ENCODE assay signal across 8 mouse cellular contexts in genomic region chr2:5064247-5064646, GRCm38 (mm10). TPM values are rescaled to one million over a fixed set of nuclear protein-coding genes. Genes with fewer than 3 reads are reported as not detected.
A peak's percentile ranks its signal among the peaks of the same experiment; 100 is the strongest.
DNase-seq lines count a peak whose midpoint lies in the region; ATAC-seq and TF ChIP-seq lines count a peak whose summit lies in the region.

No protein-coding gene starts in this region.

- DNase-seq in heart, adult 18-20 months: no peak
- DNase-seq in MEL (ENCODE audit: low read depth, low spot score): no peak
- no peak for DNase-seq in c-Kit-positive CD71-positive TER-119-positive erythroid progenitor cells, embryonic 14.5 days (ENCODE audit: low spot score)
- DNase-seq in retina, embryonic 14.5 days (ENCODE audit: low spot score): no peak
- no peak for DNase-seq in adrenal gland, postnatal 4 days (ENCODE audit: low spot score in 2 of 2)

- no peak for TF ChIP-seq EP300 in MEL (IDR thresholded peaks at IDR 0.05; ENCODE audit: low read depth in 1 of 2, low read length in 2 of 2)

- H3K4me1 ChIP-seq in heart, embryonic 11.5 days (ENCODE audit: control insufficient read depth, insufficient read depth, low read length): peaks cover 4% of the 10 kb centered on the region; the same call in 1 of the 2 replicates
- peaks cover 7 to 14% of the 10 kb centered on the region in 2 experiments for H3K4me1 ChIP-seq in MEL (ENCODE audit: control insufficient read depth in 1 of 2, insufficient read depth in 2 of 2, low read length in 2 of 2)
- H3K4me1 ChIP-seq in forebrain, embryonic 15.5 days: peaks cover 13% of the 10 kb centered on the region

- peak overlapping the region; percentile 72 for H3K4me3 ChIP-seq in heart, embryonic 11.5 days (ENCODE audit: low read depth, low read length)
- peak overlapping the region; percentile 31 to 78 for H3K4me3 ChIP-seq in MEL (ENCODE audit: control insufficient read depth in 1 of 2, insufficient read depth in 1 of 2, low read depth in 2 of 2, low read length in 2 of 2)
- H3K4me3 ChIP-seq in forebrain, embryonic 15.5 days: peak overlapping the region; percentile 60

- H3K27me3 ChIP-seq in heart, embryonic 11.5 days (ENCODE audit: control insufficient read depth, insufficient read depth, low read length): no peaks in the 10 kb centered on the region
- H3K27me3 ChIP-seq in MEL (ENCODE audit: control insufficient read depth in 1 of 2, insufficient read depth in 2 of 2, low read length in 2 of 2): no peaks in the 10 kb centered on the region
- 0 out of 2 replicates have a peak, but pooled peaks cover 2% of the 10 kb centered on the region for H3K27me3 ChIP-seq in forebrain, embryonic 15.5 days

- 35% methylated on average over 4 of the region's 4 CpGs for WGBS in heart, embryonic 11.5 days (ENCODE audit: insufficient replicate concordance)
- 44% methylated on average over 4 of the region's 4 CpGs for WGBS in forebrain, embryonic 15.5 days

- H3K9me3 ChIP-seq in heart, embryonic 11.5 days (replicated peaks; ENCODE audit: control insufficient read depth, low read length): no peaks in the 10 kb centered on the region; the same call in 1 of the 2 replicates
- H3K9me3 ChIP-seq in MEL (replicated peaks; ENCODE audit: insufficient read depth, low read length): no peaks in the 10 kb centered on the region
- no peaks in the 10 kb centered on the region for H3K9me3 ChIP-seq in forebrain, embryonic 15.5 days

- no peak overlapping the region for H3K9ac ChIP-seq in heart, embryonic 11.5 days (ENCODE audit: low read depth, low read length)
- H3K9ac ChIP-seq in MEL (ENCODE audit: control insufficient read depth, low read depth, low read length, poor library complexity, severe bottlenecking): 0 out of 2 replicates have a peak overlapping the region, but pooled peaks have one; percentile 6
- no peak overlapping the region for H3K9ac ChIP-seq in forebrain, embryonic 15.5 days (replicated peaks)

- TF ChIP-seq RAD21 in MEL (IDR thresholded peaks at IDR 0.05; ENCODE audit: low read depth, low read length): no peak

- peak overlapping the region; percentile 83 for H3K4me2 ChIP-seq in heart, embryonic 11.5 days
- peak overlapping the region; percentile 92 for H3K4me2 ChIP-seq in forebrain, embryonic 15.5 days (replicated peaks)

- no peak for TF ChIP-seq POLR2A in MEL (IDR thresholded peaks at IDR 0.05; ENCODE audit: control insufficient read depth in 1 of 2, insufficient read depth in 1 of 2, low read depth in 1 of 2, low read length in 2 of 2, poor library complexity in 1 of 2)

- H3K79me2 ChIP-seq in MEL (ENCODE audit: control insufficient read depth, insufficient read depth, low read length, poor library complexity): peaks cover 4% of the 10 kb centered on the region

- TF ChIP-seq CTCF in MEL (IDR thresholded peaks at IDR 0.05 in 2 of 3, conservative IDR thresholded peaks at IDR 0.05 in 1 of 3; ENCODE audit: control insufficient read depth in 1 of 3, insufficient read depth in 1 of 3, low read depth in 2 of 3, low read length in 3 of 3, poor library complexity in 1 of 3, severe bottlenecking in 1 of 3): no peak

- no peaks in the 10 kb centered on the region for H3K36me3 ChIP-seq in heart, embryonic 11.5 days (ENCODE audit: control insufficient read depth, insufficient read depth, low read length)
- H3K36me3 ChIP-seq in MEL (ENCODE audit: control insufficient read depth in 1 of 2, insufficient read depth in 2 of 2, low read length in 2 of 2): peaks cover 0 to 10% of the 10 kb centered on the region in 2 experiments; a peak in 2 of 4 replicates
- H3K36me3 ChIP-seq in forebrain, embryonic 15.5 days: no peaks in the 10 kb centered on the region

- H3K27ac ChIP-seq in heart, embryonic 11.5 days (ENCODE audit: low read depth, low read length): 0 out of 2 replicates have a peak overlapping the region, but pooled peaks have one; percentile 35
- H3K27ac ChIP-seq in MEL (ENCODE audit: control insufficient read depth, low read depth, low read length): no peak overlapping the region
- no peak overlapping the region for H3K27ac ChIP-seq in forebrain, embryonic 15.5 days (replicated peaks)

- ATAC-seq in heart, embryonic 11.5 days (replicated peaks; ENCODE audit: insufficient number of reproducible peaks, low FRiP score, low TSS enrichment): no peak
- ATAC-seq in forebrain, embryonic 15.5 days (replicated peaks): peak; percentile 57
- 0 out of 2 replicates have a peak, but pooled peaks have one; percentile 3 for ATAC-seq in megakaryocyte, adult 5-6 weeks (ENCODE audit: poor library complexity, severe bottlenecking)

TF ChIP-seq in MEL, 35 proteins besides CTCF, POLR2A, EP300 and RAD21:
- TF ChIP-seq GABPA (IDR thresholded peaks at IDR 0.05; ENCODE audit: low read depth, low read length): no peak
- TF ChIP-seq POLR2AphosphoS5 (IDR thresholded peaks at IDR 0.05; ENCODE audit: borderline replicate concordance, low read depth, low read length): no peak
- no peak for TF ChIP-seq E2F4 (IDR thresholded peaks at IDR 0.05; ENCODE audit: borderline replicate concordance, low read depth, low read length)

RNA-seq across cellular contexts. Expression of gene Optn, which starts 0.4 kb away (rescaled TPM):
- polyA plus RNA-seq in heart, embryonic 11.5 days (2014; fragmentation: Nextera tagmentation; extraction: Ambion mirVana): 13.6 and 14.3 TPM in 2 replicates
- total RNA-seq in heart, adult 18-20 months (2021): 100 to 1,000 TPM in 1 of 2 experiments, 10 to 100 TPM in 1; 88.3 to 107 TPM
- 10.5 and 10.9 TPM in 2 replicates for total RNA-seq in MEL (2012; rRNA removed)
- polyA plus RNA-seq in MEL (2012; ENCODE audit: insufficient read depth in 1 of 2, insufficient read length in 2 of 2, low read depth in 1 of 2, low replicate concordance in 2 of 2, missing spikeins in 1 of 2): 10 to 100 TPM in 1 of 2 experiments, not detected in 1; 17.0 TPM
- 5.7 and 6.6 TPM in 2 replicates for polyA plus RNA-seq in forebrain, embryonic 15.5 days (2015; fragmentation: Nextera tagmentation; extraction: Ambion mirVana)
- total RNA-seq in megakaryocyte, adult 5-6 weeks (2015): 4.1 and 7.0 TPM in 2 replicates
- total RNA-seq in megakaryocyte, adult 5-6 weeks (2017): 9.1 and 14.3 TPM in 2 replicates
- total RNA-seq in adrenal gland, postnatal 4 days (2021): 10 to 100 TPM; 37.0 to 40.4 TPM

RNA-seq across cellular contexts. Expression of gene Mcm10, which starts 51.7 kb away (rescaled TPM):
- 21.4 and 23.2 TPM in 2 replicates for polyA plus RNA-seq in heart, embryonic 11.5 days (2014; fragmentation: Nextera tagmentation; extraction: Ambion mirVana)
- total RNA-seq in heart, adult 18-20 months (2021): under 1 TPM; 0.46 to 0.82 TPM
- 84.4 and 102 TPM in 2 replicates for total RNA-seq in MEL (2012; rRNA removed)
- polyA plus RNA-seq in MEL (2012; ENCODE audit: insufficient read depth in 1 of 2, insufficient read length in 2 of 2, low read depth in 1 of 2, low replicate concordance in 2 of 2, missing spikeins in 1 of 2): 100 to 1,000 TPM; 107 to 214 TPM
- polyA plus RNA-seq in forebrain, embryonic 15.5 days (2015; fragmentation: Nextera tagmentation; extraction: Ambion mirVana): 11.8 and 14.9 TPM in 2 replicates
- total RNA-seq in megakaryocyte, adult 5-6 weeks (2015): 41.3 and 46.0 TPM in 2 replicates
- 63.7 and 64.7 TPM in 2 replicates for total RNA-seq in megakaryocyte, adult 5-6 weeks (2017)
- 10 to 100 TPM; 15.8 to 17.6 TPM for total RNA-seq in adrenal gland, postnatal 4 days (2021)

Comparison
In these comparisons a context has a peak if more than half of its experiments do, and no peak if none do; other contexts are left out.
1. RNA of gene Mcm10, which starts 51.7 kb away (total RNA-seq): 84.4 to 102 TPM in MEL, 41.3 to 64.7 TPM in megakaryocyte, adult 5-6 weeks and 15.8 to 17.6 TPM in adrenal gland, postnatal 4 days; 0.46 to 0.82 TPM in heart, adult 18-20 months; every median in the first group is over 4 times any median in the second.
2. Peak in every context shown above with its lines, with median percentiles within 50 percentile points of each other: H3K4me3 ChIP-seq.